Mouse (Mus musculus) fibroblast of lung, adult 2 months (primary cell): Measurements from ENCODE around the gene Prune2.

Experiments used
- DNase-seq: peaks from one replicate; pipeline ENCODE4 v3.0.0-alpha.2; 2011; ENCODE audit warnings: low read depth

The Prune2 gene

GRCm38 (mm10) chr19:17199059-17199458 lies 243.1 kb downstream of the Prune2 start:
- no peak for DNase-seq

DNA sequence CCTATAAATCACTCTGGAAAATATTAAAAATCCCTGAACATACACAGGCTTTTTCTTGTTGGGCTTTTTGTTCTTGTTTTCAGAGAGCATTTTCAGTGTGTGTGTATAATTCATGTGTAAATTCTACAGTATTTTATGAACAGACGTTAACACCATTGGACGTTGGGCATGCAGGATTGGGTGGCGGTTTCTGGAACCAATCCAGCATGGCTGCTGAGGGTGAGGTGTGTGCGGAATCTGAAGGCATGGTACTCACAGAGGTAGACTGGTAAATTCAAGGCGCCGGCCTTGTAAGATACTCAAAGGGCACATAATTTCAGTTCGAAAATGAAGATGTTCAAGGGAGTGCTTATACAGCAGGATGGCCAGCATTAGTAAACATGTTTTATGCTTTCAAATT lies 251.2 kb downstream of the Prune2 start:
- no peak for DNase-seq

DNA sequence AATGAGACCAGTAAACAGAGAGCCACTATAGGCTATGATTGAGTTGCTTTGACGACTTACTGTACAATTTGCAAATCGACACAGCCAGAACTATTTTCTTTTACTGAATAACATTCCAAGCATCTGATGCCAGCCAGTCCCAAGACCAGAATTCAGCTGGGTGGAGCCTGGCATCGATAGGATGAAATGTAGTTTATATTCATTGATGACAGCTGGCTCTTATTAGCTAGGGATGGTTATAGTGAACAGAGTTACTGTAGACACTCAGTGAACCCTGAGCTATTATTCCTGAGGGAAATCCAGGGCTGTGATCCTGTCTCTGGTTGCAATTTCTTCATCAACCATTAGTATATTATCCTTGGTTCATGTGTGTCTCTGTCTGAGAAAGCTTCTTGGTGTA lies 254.6 kb downstream of the Prune2 start:
- DNase-seq, result no peak

GRCm38 (mm10) chr19:17214896-17215520 lies 259.1 kb downstream of the Prune2 start:
- no peak for DNase-seq

- DNase-seq, result no peak
Measured at GRCm38 (mm10) chr19:17218195-17218594, 262.3 kb downstream of the Prune2 start.

DNA sequence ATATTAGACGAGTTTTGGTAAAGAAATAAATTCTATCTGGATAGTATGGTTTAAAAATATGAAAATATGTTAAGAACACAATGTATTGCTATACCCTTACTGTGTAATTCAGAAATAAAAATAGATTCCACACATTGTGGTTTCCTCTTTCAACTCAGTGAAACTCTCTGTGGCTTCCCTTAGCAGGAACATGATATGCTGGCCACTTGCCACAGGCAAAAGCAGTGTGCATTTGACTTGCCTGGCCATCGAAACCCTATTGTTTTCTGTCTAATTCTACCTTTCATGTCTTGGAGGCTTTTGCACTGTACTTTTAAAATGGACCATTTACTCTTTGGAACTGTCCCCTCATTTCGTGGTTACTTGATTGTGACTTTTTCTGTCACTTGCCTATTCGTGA lies 267.9 kb downstream of the Prune2 start:
- DNase-seq, result no peak

DNA sequence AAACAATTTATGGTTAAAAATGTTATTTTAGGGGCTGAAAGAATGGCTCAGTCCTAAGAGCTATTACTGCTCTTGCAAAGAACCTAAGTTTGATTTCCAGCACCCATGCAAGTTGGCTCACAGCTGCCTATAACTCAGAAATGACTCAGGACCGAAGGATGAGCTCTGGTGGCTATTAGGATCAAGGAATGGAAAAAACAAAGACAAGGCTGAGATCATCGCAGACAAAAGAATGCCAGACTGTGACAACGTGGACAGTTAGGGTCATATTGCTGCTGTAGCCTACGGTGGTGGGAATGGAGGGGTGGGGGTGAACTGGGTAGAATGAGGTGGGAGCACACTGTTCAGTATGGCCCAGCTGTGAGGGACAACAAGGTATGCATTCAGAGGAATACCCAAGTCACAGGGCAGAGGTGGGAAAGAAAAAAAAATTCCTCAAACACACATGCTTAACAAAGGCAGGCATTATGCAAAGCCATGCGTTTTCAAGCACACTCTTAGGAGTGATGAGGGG lies 269.7 kb downstream of the Prune2 start:
- DNase-seq, result no peak

DNA sequence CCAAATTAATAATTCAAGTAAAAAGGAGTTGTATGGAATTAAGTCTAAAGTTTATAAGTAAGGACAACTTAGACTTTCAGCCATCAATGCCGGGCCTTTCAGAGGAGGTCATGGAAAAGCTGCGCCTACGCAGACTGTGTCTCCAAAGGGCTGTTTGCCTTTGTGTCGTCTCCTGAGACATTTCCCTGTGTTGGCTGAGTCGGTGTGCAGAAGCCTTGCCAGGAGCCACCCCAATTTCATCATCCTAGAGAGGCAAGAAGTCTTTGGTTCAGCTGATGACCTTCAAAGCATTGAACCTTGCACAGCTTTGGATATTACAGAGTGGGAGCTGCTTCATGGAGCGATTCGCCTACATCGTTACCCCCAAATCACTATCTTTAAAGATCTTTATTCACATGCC lies 270.2 kb downstream of the Prune2 start:
- no peak for DNase-seq

DNA sequence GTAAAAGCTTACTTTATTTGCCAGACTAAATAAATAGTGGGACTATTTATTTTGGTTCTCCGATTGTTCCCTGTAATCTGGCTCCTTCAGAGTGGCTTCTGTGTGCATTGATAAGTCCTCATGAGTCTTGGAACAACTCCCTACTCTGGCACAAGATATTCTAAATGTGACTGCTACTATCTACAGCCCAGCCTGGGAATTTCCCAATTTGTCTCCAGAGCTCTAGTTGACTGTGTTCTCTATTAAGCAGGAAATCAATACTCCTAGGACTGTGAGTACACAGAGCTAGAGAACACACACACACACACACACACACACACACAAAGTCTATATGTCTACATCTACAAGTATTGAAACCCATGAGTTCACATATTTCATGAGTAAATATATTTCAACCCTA lies 274.1 kb downstream of the Prune2 start:
- no peak for DNase-seq

- DNase-seq, result no peak
Measured at GRCm38 (mm10) chr19:17238471-17238870, 282.6 kb downstream of the Prune2 start.

DNA sequence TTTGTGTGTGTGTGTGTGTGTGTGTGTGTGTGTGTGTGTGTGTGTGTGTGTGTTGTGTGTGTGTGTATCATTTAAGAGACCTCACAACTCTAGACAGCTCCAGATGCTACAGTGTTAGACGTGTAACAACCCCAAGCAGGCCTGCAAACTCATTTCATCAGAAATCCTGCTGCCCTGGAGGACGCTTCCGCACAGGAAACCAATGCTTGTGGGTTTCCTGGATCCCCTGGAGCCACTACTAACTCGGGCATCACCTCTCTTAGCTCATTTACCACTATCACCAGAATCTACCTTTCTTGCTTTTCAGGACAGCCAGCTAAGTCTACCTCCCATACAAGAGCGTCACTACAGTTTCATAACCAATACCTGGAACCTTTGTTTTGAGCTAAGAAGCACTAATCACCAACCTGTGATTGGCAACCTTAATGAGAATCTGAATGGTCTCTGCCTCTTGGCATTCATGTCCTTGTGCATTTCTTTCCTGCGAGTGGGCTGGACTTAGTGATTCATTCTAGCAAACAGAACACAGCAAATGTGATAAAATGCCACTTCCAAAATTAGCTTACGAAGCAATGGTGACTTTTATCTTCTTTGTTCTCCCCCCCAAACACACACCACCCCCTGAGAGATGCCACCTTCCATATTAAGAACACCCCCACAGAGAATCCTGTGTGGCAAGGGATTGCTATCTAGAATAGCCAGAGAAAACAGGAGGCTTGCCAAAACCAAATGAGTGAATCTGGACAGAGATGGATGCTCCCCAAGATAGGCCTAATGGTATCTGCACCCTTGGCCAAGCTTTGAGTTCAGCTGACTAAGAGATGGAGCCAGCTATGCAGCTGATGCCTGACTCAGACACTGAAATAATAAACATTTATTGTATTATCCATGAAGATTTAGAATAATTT lies 284.5 kb downstream of the Prune2 start:
- DNase-seq, result no peak

GRCm38 (mm10) chr19:17241206-17241605 lies 285.3 kb downstream of the Prune2 start:
- DNase-seq, result no peak

DNA sequence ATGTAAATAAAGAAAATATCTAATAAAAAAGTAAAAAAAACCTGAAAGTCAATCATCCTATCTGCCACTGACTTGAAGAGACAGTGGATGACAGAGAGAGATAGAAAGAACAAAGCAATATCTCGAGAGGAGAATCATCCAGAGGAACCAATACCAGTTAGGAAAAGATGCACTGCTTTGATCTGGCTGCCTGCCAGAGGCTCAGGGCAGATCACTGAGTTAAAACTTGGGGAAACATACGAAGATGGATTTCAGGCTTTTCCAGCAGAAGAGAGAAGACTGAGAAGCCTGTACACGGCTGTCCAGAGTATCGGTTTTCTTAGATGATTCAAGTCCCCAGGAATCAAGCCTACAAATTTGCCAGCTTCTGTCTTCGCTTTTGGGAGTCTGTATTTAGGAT lies 287.0 kb downstream of the Prune2 start:
- no peak for DNase-seq

DNA sequence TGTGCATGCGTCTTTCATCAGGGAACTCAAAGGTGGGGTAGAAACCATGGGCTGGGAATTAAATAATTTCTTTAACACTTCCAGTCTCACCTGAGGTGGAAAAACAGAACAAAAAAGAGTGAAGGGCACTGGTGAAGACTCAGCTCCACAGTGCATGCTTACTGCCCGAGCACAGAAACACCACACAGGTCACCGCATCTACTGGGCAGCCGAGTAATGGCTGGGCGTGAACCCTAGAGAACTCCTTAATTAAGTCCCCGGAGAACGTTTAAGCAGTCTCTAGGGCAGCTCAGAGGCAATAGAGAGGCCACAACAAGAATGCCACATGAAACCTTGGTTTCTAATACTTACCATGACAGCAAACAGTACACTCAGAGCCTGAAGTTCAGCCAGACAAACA lies 288.6 kb downstream of the Prune2 start:
- no peak for DNase-seq

DNA sequence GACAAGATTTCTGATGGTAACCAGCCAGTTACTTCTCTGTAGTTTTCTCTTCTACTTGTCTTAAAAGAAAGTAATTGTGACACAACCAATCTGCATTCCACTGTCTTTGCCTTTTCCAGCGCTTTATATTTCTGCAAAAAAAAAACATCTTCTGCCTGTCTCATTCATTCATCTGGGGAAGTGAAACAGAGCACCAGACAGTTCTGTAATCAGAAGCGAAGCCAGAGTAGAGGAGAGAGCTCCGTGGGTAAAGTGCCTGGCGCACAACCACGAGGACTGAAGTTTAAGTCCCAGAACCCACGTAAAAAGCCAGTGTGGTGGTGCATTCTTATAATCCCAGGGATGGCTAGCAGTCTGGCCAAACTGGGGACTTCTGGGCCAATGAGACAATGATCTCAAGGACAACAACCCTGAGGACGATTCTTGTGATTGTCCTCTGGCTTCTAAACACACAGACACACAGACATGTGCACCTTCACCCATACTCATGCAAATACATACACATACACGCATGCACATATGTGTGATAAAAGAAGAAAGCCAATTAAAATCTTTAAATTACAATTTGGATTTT lies 291.5 kb downstream of the Prune2 start:
- no peak for DNase-seq

DNA sequence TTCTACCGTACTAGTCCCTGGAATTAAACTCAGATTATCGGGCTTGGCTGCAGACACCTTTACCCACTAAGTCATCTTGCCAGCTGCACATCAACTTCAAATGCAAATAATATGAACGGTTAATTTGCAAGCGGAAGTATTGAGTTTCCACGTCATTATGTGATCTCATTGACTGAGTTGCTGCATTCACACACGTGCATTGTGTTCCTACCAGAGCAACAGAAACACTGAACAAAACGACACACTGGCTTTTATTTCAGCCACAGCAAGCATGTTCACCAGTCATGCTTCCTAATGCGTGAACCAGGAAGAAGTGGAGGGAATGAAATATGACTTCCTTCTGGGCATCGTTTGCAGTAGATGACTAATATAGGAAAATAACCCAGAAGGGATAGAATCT lies 293.8 kb downstream of the Prune2 start:
- no peak for DNase-seq

DNA sequence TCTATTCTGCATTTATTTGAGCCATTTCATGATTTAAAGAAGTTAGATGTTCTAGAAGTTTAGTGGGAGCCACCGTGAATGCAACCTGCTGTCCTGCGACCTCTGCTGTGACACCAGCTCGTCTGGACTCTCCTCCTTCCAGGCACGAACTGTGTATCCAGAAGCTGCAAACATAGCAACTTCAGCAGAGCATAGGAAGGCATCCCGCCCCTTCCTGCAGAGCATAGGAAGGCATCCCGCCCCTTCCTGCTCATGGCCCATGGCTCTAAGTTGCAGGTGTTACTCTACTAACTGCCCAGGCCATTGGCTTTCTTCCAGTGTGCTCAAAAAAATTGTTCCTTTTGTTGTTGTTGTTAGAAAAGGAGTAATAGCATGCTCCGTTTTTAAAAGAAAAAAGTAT lies 294.9 kb downstream of the Prune2 start:
- no peak for DNase-seq

DNA sequence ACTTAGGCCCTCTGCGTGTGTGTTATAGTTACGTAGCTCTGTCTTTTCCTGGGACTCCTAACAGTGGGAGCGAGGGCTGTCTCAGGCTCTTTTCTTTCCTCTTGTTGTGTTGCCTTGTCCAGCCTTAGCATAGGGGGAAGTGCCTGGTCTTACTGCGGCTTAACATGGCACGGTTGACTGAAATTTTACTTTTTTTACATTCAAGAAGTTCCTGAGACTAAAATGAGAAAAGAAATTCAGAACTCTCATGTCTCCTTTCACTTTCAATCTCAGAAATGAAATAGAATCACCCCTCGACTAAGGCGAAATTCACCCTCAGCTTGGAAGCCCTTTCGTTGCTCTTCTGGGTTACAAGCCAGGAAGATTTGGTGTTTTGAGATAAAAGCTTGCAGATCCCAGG lies 295.5 kb downstream of the Prune2 start:
- no peak for DNase-seq

DNA sequence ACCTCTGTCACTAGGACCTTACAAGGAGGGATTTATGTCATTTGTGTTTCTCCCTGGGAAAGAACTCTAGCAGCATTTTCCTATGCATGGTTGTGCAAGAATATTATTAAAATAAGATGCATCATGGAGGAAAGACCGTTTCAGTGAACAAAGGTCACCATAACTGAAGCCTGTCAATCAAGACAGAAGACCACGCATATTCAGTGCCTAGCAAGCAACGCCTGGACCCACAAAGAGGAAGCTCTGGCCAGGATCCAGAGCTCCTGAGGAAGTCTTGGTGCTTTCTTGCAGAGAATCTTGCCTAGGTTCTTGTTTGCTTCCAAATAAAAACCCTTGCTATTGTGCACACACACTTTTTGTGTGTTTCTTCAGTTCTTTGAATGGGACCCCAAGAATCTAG lies 296.9 kb downstream of the Prune2 start:
- no peak for DNase-seq

- DNase-seq, result no peak
Measured at GRCm38 (mm10) chr19:17255511-17255910, 299.6 kb downstream of the Prune2 start.

DNA sequence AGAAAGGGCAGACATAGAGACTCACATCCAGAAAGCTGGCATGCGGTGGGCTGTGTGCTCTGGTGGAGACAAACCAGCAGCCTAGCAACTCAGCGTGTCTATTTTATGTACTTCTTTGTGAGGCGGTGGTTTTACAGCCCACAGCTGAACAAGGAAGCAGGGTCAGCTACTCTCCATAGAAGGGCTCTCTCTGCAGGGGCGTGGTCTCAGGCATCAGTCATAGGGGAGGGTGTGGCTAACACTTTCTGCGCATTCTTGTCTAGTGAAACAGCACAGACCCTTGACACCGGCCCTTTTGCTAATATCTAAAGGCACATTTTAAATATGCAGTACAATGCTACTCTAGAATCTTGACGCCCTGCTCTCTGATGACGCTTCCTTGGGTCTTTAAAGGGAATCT lies 300.5 kb downstream of the Prune2 start:
- no peak for DNase-seq

- DNase-seq, result no peak
Measured at GRCm38 (mm10) chr19:17256867-17257266, 300.9 kb downstream of the Prune2 start.

DNA sequence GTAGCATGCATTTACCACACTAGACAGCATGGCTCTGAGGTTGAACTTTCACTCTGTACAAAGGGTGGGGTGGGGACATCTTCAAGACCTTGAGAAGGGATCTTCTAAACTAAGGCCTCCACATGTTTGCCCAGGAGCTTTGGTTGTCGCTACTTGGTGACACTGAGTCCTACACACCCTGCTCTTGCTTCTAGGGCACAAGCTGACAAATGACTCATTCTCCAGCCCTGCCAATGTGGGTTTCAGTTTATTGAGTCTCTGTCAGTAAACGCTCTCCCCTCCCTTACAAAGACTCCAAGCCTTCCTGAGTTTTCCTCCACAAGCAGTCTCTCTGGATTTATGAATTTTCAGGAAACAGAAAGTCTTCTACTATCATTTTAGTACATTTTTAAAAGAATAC lies 307.3 kb downstream of the Prune2 start:
- DNase-seq, result no peak
